ENCODE assay signal across 13 mouse cellular contexts in genomic region chr7:44669103-44669502, GRCm38 (mm10). TPM values are rescaled to one million over a fixed set of nuclear protein-coding genes. Genes with fewer than 3 reads are reported as not detected.
DNase-seq lines count a peak whose midpoint lies in the region; ATAC-seq and TF ChIP-seq lines count a peak whose summit lies in the region.
"Had no signal": no experiment of that assay in that cellular context is flagged by ENCODE, and none has a peak within 500 bp of the region (broad histone marks: within the 10 kb centered on the region; RNA-seq: fewer than 3 reads in every experiment).

No protein-coding gene starts in this region.

- H3K4me2 ChIP-seq in hindbrain, embryonic 12.5 days (replicated peaks), result 0 out of 2 replicates have a peak overlapping the region, but pooled peaks have one; percentile 4
- H3K4me2 ChIP-seq in hindbrain, postnatal 0 days (ENCODE audit: low read depth, low read length), result no peak overlapping the region
- peak overlapping the region; percentile 26 for H3K4me2 ChIP-seq in embryonic facial prominence, embryonic 13.5 days
- H3K4me2 ChIP-seq: heart, embryonic 15.5 days; neural tube, embryonic 13.5 days had no signal

- H3K27me3 ChIP-seq in hindbrain, embryonic 12.5 days, result peaks cover 45% of the 10 kb centered on the region
- no peaks in the 10 kb centered on the region for H3K27me3 ChIP-seq in hindbrain, postnatal 0 days (ENCODE audit: insufficient read depth, low read length)
- peaks cover 42% of the 10 kb centered on the region for H3K27me3 ChIP-seq in embryonic facial prominence, embryonic 13.5 days
- H3K27me3 ChIP-seq in small intestine, adult 2 months (ENCODE audit: control insufficient read depth, insufficient read depth, low read length), result no peaks in the 10 kb centered on the region

- H3K4me1 ChIP-seq in hindbrain, embryonic 12.5 days, result peaks cover 7% of the 10 kb centered on the region
- H3K4me1 ChIP-seq in hindbrain, postnatal 0 days (ENCODE audit: insufficient read depth, low read length), result peaks cover 6% of the 10 kb centered on the region; the same call in 1 of the 2 replicates
- H3K4me1 ChIP-seq in embryonic facial prominence, embryonic 13.5 days, result peaks cover 16% of the 10 kb centered on the region; the same call in 1 of the 2 replicates
- peaks cover 14% of the 10 kb centered on the region for H3K4me1 ChIP-seq in small intestine, adult 2 months (ENCODE audit: control insufficient read depth, insufficient read depth, insufficient read length, low read length)

- H3K9me3 ChIP-seq in hindbrain, embryonic 12.5 days (replicated peaks), result 0 out of 2 replicates have a peak, but pooled peaks cover 2% of the 10 kb centered on the region
- no peaks in the 10 kb centered on the region for H3K9me3 ChIP-seq in hindbrain, postnatal 0 days (ENCODE audit: low read length)
- H3K9me3 ChIP-seq in embryonic facial prominence, embryonic 13.5 days, result no peaks in the 10 kb centered on the region
- H3K9me3 ChIP-seq: heart, embryonic 15.5 days had no signal

- H3K36me3 ChIP-seq in hindbrain, embryonic 12.5 days, result no peaks in the 10 kb centered on the region
- H3K36me3 ChIP-seq in hindbrain, postnatal 0 days (ENCODE audit: insufficient read depth, low read length), result no peaks in the 10 kb centered on the region
- no peaks in the 10 kb centered on the region for H3K36me3 ChIP-seq in embryonic facial prominence, embryonic 13.5 days
- H3K36me3 ChIP-seq in small intestine, adult 2 months (ENCODE audit: control insufficient read depth, insufficient read depth, low read length), result peaks cover 9% of the 10 kb centered on the region
- H3K36me3 ChIP-seq: heart, embryonic 15.5 days; neural tube, embryonic 13.5 days had no signal

- H3K27ac ChIP-seq in hindbrain, embryonic 12.5 days, result no peak overlapping the region
- no peak overlapping the region for H3K27ac ChIP-seq in hindbrain, postnatal 0 days
- peak overlapping the region; percentile 34; the same call in 1 of the 2 replicates for H3K27ac ChIP-seq in embryonic facial prominence, embryonic 13.5 days
- peak overlapping the region; percentile 100 for H3K27ac ChIP-seq in small intestine, adult 2 months (ENCODE audit: insufficient read depth, low read depth, low read length)
- H3K27ac ChIP-seq: heart, embryonic 15.5 days; neural tube, embryonic 13.5 days had no signal

- no peak overlapping the region for H3K9ac ChIP-seq in hindbrain, embryonic 12.5 days
- no peak overlapping the region for H3K9ac ChIP-seq in hindbrain, postnatal 0 days (replicated peaks; ENCODE audit: low read length)
- H3K9ac ChIP-seq in embryonic facial prominence, embryonic 13.5 days, result peak overlapping the region; percentile 36; the same call in 1 of the 2 replicates
- H3K9ac ChIP-seq: heart, embryonic 15.5 days; neural tube, embryonic 13.5 days had no signal

- TF ChIP-seq POLR2A in small intestine, adult 2 months (IDR thresholded peaks at IDR 0.05; ENCODE audit: low read depth, low read length), result peak; percentile 92

- H3K4me3 ChIP-seq in hindbrain, embryonic 12.5 days, result no peak overlapping the region
- H3K4me3 ChIP-seq in hindbrain, postnatal 0 days (ENCODE audit: low read length), result no peak overlapping the region
- peak overlapping the region; percentile 15; the same call in 1 of the 2 replicates for H3K4me3 ChIP-seq in embryonic facial prominence, embryonic 13.5 days
- H3K4me3 ChIP-seq in small intestine, adult 2 months (ENCODE audit: low read depth, low read length), result peak overlapping the region; percentile 88
- H3K4me3 ChIP-seq: heart, embryonic 15.5 days; neural tube, embryonic 13.5 days had no signal

- DNase-seq in hindbrain, postnatal 0 days (ENCODE audit: low spot score), result no peak
- DNase-seq in kidney, postnatal 36 days, result peak; percentile 76 to 86
- DNase-seq in right cerebral cortex, postnatal 25 days, result no peak
- no peak for DNase-seq in thymus, postnatal 4 days
- no peak for DNase-seq in retina, embryonic 14.5 days (ENCODE audit: low spot score)
- DNase-seq: left cerebral cortex, postnatal 4 days had no signal

- ATAC-seq in hindbrain, embryonic 12.5 days (ENCODE audit: low FRiP score), result no peak
- no peak for ATAC-seq in hindbrain, postnatal 0 days
- ATAC-seq in embryonic facial prominence, embryonic 13.5 days (ENCODE audit: insufficient number of reproducible peaks, insufficient read depth, low FRiP score, low TSS enrichment, low read depth), result no peak
- ATAC-seq: inflammation-experienced regulatory T-cells, adult 6 months had no signal

- WGBS in hindbrain, embryonic 12.5 days, result 17% methylated on average over 21 of the region's 21 CpGs
- WGBS in hindbrain, postnatal 0 days, result 15% methylated on average over 21 of the region's 21 CpGs
- 10% methylated on average over 20 of the region's 21 CpGs for WGBS in embryonic facial prominence, embryonic 13.5 days
- whole genome bisulfite sequencing in small intestine, adult 2 months, result 11% methylated on average over 21 of the region's 21 CpGs

- TF ChIP-seq CTCF in hindbrain, postnatal 0 days (IDR thresholded peaks at IDR 0.05; ENCODE audit: low read depth), result no peak
- TF ChIP-seq CTCF in small intestine, adult 2 months (IDR thresholded peaks at IDR 0.05; ENCODE audit: extremely low read depth, insufficient read length, insufficient replicate concordance, low read depth, low read length), result no peak

RNA-seq across cellular contexts. Expression of gene Myh14, which starts 1.5 kb away (rescaled TPM):
- 3.9 and 4.3 TPM in 2 replicates for polyA plus RNA-seq in hindbrain, embryonic 12.5 days (2016; fragmentation: Nextera tagmentation; extraction: Ambion mirVana)
- total RNA-seq in hindbrain, postnatal 0 days (2014; rRNA removed), result 9.7 and 10.9 TPM in 2 replicates
- polyA plus RNA-seq in hindbrain, postnatal 0 days (2015; fragmentation: Nextera tagmentation; extraction: Ambion mirVana), result 9.3 and 10.6 TPM in 2 replicates
- polyA plus RNA-seq in embryonic facial prominence, embryonic 13.5 days (2015; fragmentation: Nextera tagmentation; extraction: Ambion mirVana), result 11.8 and 12.2 TPM in 2 replicates
- polyA plus RNA-seq in small intestine, adult 2 months (2012; rRNA removed), result 196 and 563 TPM in 2 replicates
- total RNA-seq: megakaryocyte-erythroid progenitor cell, adult 5-6 weeks had no signal
- polyA plus RNA-seq: inflammation-experienced regulatory T-cells, adult 6 months had no signal

RNA-seq across cellular contexts. Expression of gene Izumo2, which starts 39.4 kb away (rescaled TPM):
- polyA plus RNA-seq in hindbrain, embryonic 12.5 days (2016; fragmentation: Nextera tagmentation; extraction: Ambion mirVana), result not detected in 2 replicates
- total RNA-seq in hindbrain, postnatal 0 days (2014; rRNA removed), result not detected in 2 replicates
- not detected in 2 replicates for polyA plus RNA-seq in hindbrain, postnatal 0 days (2015; fragmentation: Nextera tagmentation; extraction: Ambion mirVana)
- not detected in 2 replicates for polyA plus RNA-seq in embryonic facial prominence, embryonic 13.5 days (2015; fragmentation: Nextera tagmentation; extraction: Ambion mirVana)
- not detected in 2 replicates for polyA plus RNA-seq in small intestine, adult 2 months (2012; rRNA removed)
- total RNA-seq: left cerebral cortex, postnatal 4 days; megakaryocyte-erythroid progenitor cell, adult 5-6 weeks had no signal
- polyA plus RNA-seq: heart, embryonic 15.5 days; inflammation-experienced regulatory T-cells, adult 6 months; neural tube, embryonic 13.5 days had no signal

Comparison
In these comparisons a context has a peak if more than half of its experiments do, and no peak if none do; other contexts are left out.
1. H3K27ac ChIP-seq: peak in embryonic facial prominence, embryonic 13.5 days (single experiment) and small intestine, adult 2 months (single experiment); none in hindbrain, embryonic 12.5 days (single experiment) and hindbrain, postnatal 0 days (single experiment).
2. H3K4me3 ChIP-seq: peak in embryonic facial prominence, embryonic 13.5 days (single experiment) and small intestine, adult 2 months (single experiment); none in hindbrain, embryonic 12.5 days (single experiment) and hindbrain, postnatal 0 days (single experiment).
3. DNase-seq: peak in kidney, postnatal 36 days (2 of 2); none in hindbrain, postnatal 0 days (single experiment), right cerebral cortex, postnatal 25 days (single experiment), thymus, postnatal 4 days (single experiment) and retina, embryonic 14.5 days (single experiment).
4. RNA of gene Myh14, which starts 1.5 kb away (polyA plus RNA-seq): 196 to 563 TPM in small intestine, adult 2 months; 11.8 to 12.2 TPM in embryonic facial prominence, embryonic 13.5 days, 9.3 to 10.6 TPM in hindbrain, postnatal 0 days and 3.9 to 4.3 TPM in hindbrain, embryonic 12.5 days; every median in the first group is over 10 times any median in the second.